Mouse (Mus musculus) brown adipose tissue, adult 24 weeks (tissue): ENCODE results near the gene Tk1. TPM values are rescaled to one million over a fixed set of nuclear protein-coding genes. Genes with fewer than 3 reads are reported as not detected.
"Not testable (repeated sequence)": the region's sequence is repeated elsewhere in the genome, so short reads cannot be mapped to it uniquely, and the experiment has no call there.

Experiments
- H3K27ac ChIP-seq: fragments of 200-500 bp; replicated peaks from 2 replicates; pipeline ENCODE4 v1.5.1; 2012; ENCODE audit warnings: low read depth, mild to moderate bottlenecking, low read length
- H3K4me1 ChIP-seq: fragments of 200-500 bp; 2 replicates; pipeline ENCODE4 v1.6.1; 2012; ENCODE audit warnings: low read length, mixed read lengths; ENCODE audit not compliant: control insufficient read depth, insufficient read depth, insufficient read length
- H3K4me3 ChIP-seq: fragments of 200-500 bp; 2 replicates; pipeline ENCODE4 v1.5.1; 2012; ENCODE audit warnings: low read depth, mild to moderate bottlenecking, low read length, moderate library complexity; ENCODE audit not compliant: insufficient read depth
- polyA plus RNA-seq: library from polyadenylated mRNA; stranded (reverse); fragments of >200 nt; gene quantifications from 2 replicates; pipeline ENCODE4 v1.2.4, GENCODE M21; 2012; ENCODE audit not compliant: missing spikeins, insufficient read depth, insufficient read length

Tk1 gene
- polyA plus RNA-seq, 1 experiment: not detected

- Histone ChIP-seq H3K4me1 (no peaks in the 10 kb centered on the region; the same call in 1 of the 2 replicates), H3K27ac (no peak overlapping the region), H3K4me3 (no peak overlapping the region)
These were observed 28.9 kb downstream of the Tk1 start for GRCm38 (mm10) chr11:117796954-117797353.

- H3K4me1 ChIP-seq: no peaks in the 10 kb centered on the region; the same call in 1 of the 2 replicates
- no peak overlapping the region for H3K27ac ChIP-seq
- H3K4me3 ChIP-seq: no peak overlapping the region
These were observed 31.8 kb downstream of the Tk1 start for GRCm38 (mm10) chr11:117794035-117794551.

GRCm38 (mm10) chr11:117792281-117792888, 33.5 kb downstream of the Tk1 start:
- Histone ChIP-seq H3K4me1 (no peaks in the 10 kb centered on the region), H3K4me3 (no peak overlapping the region), H3K27ac (no peak overlapping the region)

- H3K4me3 ChIP-seq: no peak overlapping the region
- H3K4me1 ChIP-seq: no peaks in the 10 kb centered on the region
- no peak overlapping the region for H3K27ac ChIP-seq
These were observed 34.5 kb downstream of the Tk1 start for GRCm38 (mm10) chr11:117791441-117791761.

- Histone ChIP-seq H3K4me3 (no peak overlapping the region), H3K4me1 (no peaks in the 10 kb centered on the region), H3K27ac (no peak overlapping the region)
These were observed 35.0 kb downstream of the Tk1 start for GRCm38 (mm10) chr11:117790703-117791440.

GRCm38 (mm10) chr11:117790286-117790685, 35.6 kb downstream of the Tk1 start:
- Histone ChIP-seq H3K4me3 (no peak overlapping the region), H3K4me1 (no peaks in the 10 kb centered on the region), H3K27ac (no peak overlapping the region)

GRCm38 (mm10) chr11:117788481-117788880, 37.4 kb downstream of the Tk1 start:
- H3K4me3 ChIP-seq, H3K4me1 ChIP-seq, H3K27ac ChIP-seq: not testable (repeated sequence)

GRCm38 (mm10) chr11:117786294-117786693, 39.6 kb downstream of the Tk1 start:
- Histone ChIP-seq H3K27ac (no peak overlapping the region), H3K4me1 (no peaks in the 10 kb centered on the region; the same call in 1 of the 2 replicates), H3K4me3 (no peak overlapping the region)

- Histone ChIP-seq H3K4me3 (peak overlapping the region; percentile 65), H3K27ac (peak overlapping the region; percentile 72), H3K4me1 (peaks cover 3% of the 10 kb centered on the region; the same call in 1 of the 2 replicates)
These were observed 42.1 kb downstream of the Tk1 start for GRCm38 (mm10) chr11:117783683-117784309.

- peak overlapping the region; percentile 99 for H3K27ac ChIP-seq
- H3K4me3 ChIP-seq: peak overlapping the region; percentile 65
- peaks cover 6% of the 10 kb centered on the region; the same call in 1 of the 2 replicates for H3K4me1 ChIP-seq
These were observed 42.8 kb downstream of the Tk1 start for GRCm38 (mm10) chr11:117783089-117783488.

GRCm38 (mm10) chr11:117782705-117783034, 43.2 kb downstream of the Tk1 start:
- Histone ChIP-seq H3K27ac (peak overlapping the region; percentile 99), H3K4me3 (peak overlapping the region; percentile 65), H3K4me1 (peaks cover 6% of the 10 kb centered on the region; the same call in 1 of the 2 replicates)

GRCm38 (mm10) chr11:117781993-117782704, 43.7 kb downstream of the Tk1 start, which contains the start of the genes Tmc8 and Tmc6:
TSS of gene Tmc8 (plus strand) at chr11:117782076.
TSS of gene Tmc6 (minus strand) at chr11:117782198.
- Histone ChIP-seq H3K27ac (peak within 1 kb of the TSS; percentile 99), H3K4me1 (peaks cover 6% of the 10 kb centered on the region; the same call in 1 of the 2 replicates)

GRCm38 (mm10) chr11:117781199-117781821, 44.6 kb downstream of the Tk1 start:
- Histone ChIP-seq H3K27ac (peak overlapping the region; percentile 95), H3K4me3 (peak overlapping the region; percentile 77), H3K4me1 (peaks cover 6% of the 10 kb centered on the region; the same call in 1 of the 2 replicates)

More at GRCm38 (mm10) chr11:117781993-117782704, 43.7 kb downstream of the Tk1 start, which contains the start of the genes Tmc8 and Tmc6:
- H3K4me3 ChIP-seq: peak within 1 kb of the TSS; percentile 77

GRCm38 (mm10) chr11:117780582-117781111, 45.2 kb downstream of the Tk1 start:
- Histone ChIP-seq H3K4me1 (peaks cover 6% of the 10 kb centered on the region; the same call in 1 of the 2 replicates), H3K27ac (peak overlapping the region; percentile 95), H3K4me3 (peak overlapping the region; percentile 77)
